Mouse (Mus musculus) midbrain, embryonic 11.5 days (tissue): ENCODE data around the gene Got1. TPM values are rescaled to one million over a fixed set of nuclear protein-coding genes. Genes with fewer than 3 reads are reported as not detected.
"Not testable (repeated sequence)": the region's sequence is repeated elsewhere in the genome, so short reads cannot be mapped to it uniquely, and the experiment has no call there.

Source experiments
- ATAC-seq: fragments of 200-750 bp; cut with Nextera tagmentation; 2 replicates; pipeline ENCODE4 v1.8.0; 2017; ENCODE audit warnings: moderate TSS enrichment, moderate library complexity; ENCODE audit not compliant: low FRiP score
- DNase-seq: peaks from one replicate; pipeline ENCODE4 v3.0.0; 2015; ENCODE audit warnings: low spot score; ENCODE audit errors: missing footprints
- H3K27ac ChIP-seq: fragments of 300-500 bp; sonication (generic); 2 replicates; pipeline ENCODE4 v1.5.1; 2014; ENCODE audit warnings: low read depth, low read length
- H3K27me3 ChIP-seq: fragments of 300-500 bp; sonication (generic); 2 replicates; pipeline ENCODE4 v1.6.1; 2014; ENCODE audit warnings: mild to moderate bottlenecking, low read length, moderate library complexity, mixed read lengths; ENCODE audit not compliant: control insufficient read depth, insufficient read depth
- H3K36me3 ChIP-seq: fragments of 300-500 bp; sonication (generic); 2 replicates; pipeline ENCODE4 v1.6.1; 2014; ENCODE audit warnings: mild to moderate bottlenecking, low read length, moderate library complexity, mixed read lengths; ENCODE audit not compliant: control insufficient read depth, insufficient read depth
- H3K4me1 ChIP-seq: fragments of 300-500 bp; sonication (generic); 2 replicates; pipeline ENCODE4 v1.6.1; 2014; ENCODE audit warnings: low read length; ENCODE audit not compliant: control insufficient read depth, insufficient read depth
- H3K4me2 ChIP-seq: fragments of 300-500 bp; sonication (generic); 2 replicates; pipeline ENCODE4 v1.6.1; 2014; ENCODE audit warnings: mild to moderate bottlenecking, moderate library complexity
- H3K4me3 ChIP-seq: fragments of 300-500 bp; sonication (generic); 2 replicates; pipeline ENCODE4 v1.5.1; 2014; ENCODE audit warnings: low read depth, low read length
- H3K9ac ChIP-seq: fragments of 300-500 bp; sonication (generic); 2 replicates; pipeline ENCODE4 v1.6.1; 2014; ENCODE audit warnings: low read length
- H3K9me3 ChIP-seq: fragments of 300-500 bp; sonication (generic); 2 replicates; pipeline ENCODE4 v1.6.1; 2016; ENCODE audit warnings: low read length; ENCODE audit not compliant: control insufficient read depth
- WGBS: fragments of 180-500 bp; shearing (Covaris S2); extraction: QIAGEN DNeasy Blood & Tissue Kit; methylation state at CpG from one replicate; pipeline ENCODE4 v1.1.7; 2014; 5-methylcytosine and 5-hydroxymethylcytosine counted together
- polyA plus RNA-seq: library from polyadenylated mRNA; unstranded; fragments of >200 nt; fragmentation: Nextera tagmentation; extraction: Ambion mirVana; gene quantifications from 2 replicates; pipeline ENCODE4 v1.2.1, GENCODE M21; 2014

The Got1 gene
- polyA plus RNA-seq, 1 experiment from 2014 or later, result 46.6 TPM

DNA sequence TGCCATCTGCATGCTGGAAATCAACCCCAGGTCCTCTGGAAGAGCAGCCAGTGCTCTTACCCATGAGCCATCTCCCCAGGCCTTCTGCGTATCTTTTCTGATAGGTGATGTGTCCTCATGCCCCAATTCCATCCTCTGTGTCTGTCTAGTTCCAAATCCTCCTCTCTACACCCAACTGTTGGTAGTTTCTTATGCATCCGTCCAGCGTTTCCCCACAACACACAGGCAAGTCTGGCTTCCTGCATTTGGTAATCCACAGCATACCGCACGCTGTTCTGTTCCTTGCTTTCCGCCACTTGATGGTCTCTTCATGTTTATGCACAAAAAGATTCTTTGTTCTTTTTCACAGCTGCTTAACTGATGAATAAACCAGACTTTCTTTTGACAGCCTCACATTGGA is 7.1 kb downstream of the Got1 start:
- DNase-seq (no peak), ATAC-seq (no peak)
- no peak overlapping the region for H3K9ac ChIP-seq
- H3K4me3 ChIP-seq, result no peak overlapping the region
- no peaks in the 10 kb centered on the region for H3K27me3 ChIP-seq
- H3K4me1 ChIP-seq, result peaks cover 7% of the 10 kb centered on the region
- no peaks in the 10 kb centered on the region for H3K9me3 ChIP-seq
- no peak overlapping the region for H3K27ac ChIP-seq
- peaks cover 5% of the 10 kb centered on the region; the same call in 1 of the 2 replicates for H3K36me3 ChIP-seq
- 92% methylated on average over 6 of the region's 6 CpGs for WGBS
- H3K4me2 ChIP-seq, result no peak overlapping the region

GRCm38 (mm10) chr19:43516397-43517035 is 7.9 kb downstream of the Got1 start:
- no peak overlapping the region for H3K4me2 ChIP-seq
- ATAC-seq (no peak), DNase-seq (no peak)
- no peaks in the 10 kb centered on the region for H3K27me3 ChIP-seq
- peaks cover 7% of the 10 kb centered on the region for H3K4me1 ChIP-seq
- no peak overlapping the region for H3K4me3 ChIP-seq
- H3K9me3 ChIP-seq, result no peaks in the 10 kb centered on the region
- peaks cover 5% of the 10 kb centered on the region; the same call in 1 of the 2 replicates for H3K36me3 ChIP-seq
- H3K9ac ChIP-seq, result no peak overlapping the region
- no peak overlapping the region for H3K27ac ChIP-seq
- 90% methylated on average over 14 of the region's 14 CpGs for WGBS

GRCm38 (mm10) chr19:43515668-43516396 is 8.6 kb downstream of the Got1 start:
- Histone ChIP-seq H3K36me3 (peaks cover 5% of the 10 kb centered on the region; the same call in 1 of the 2 replicates), H3K4me1 (peaks cover 2% of the 10 kb centered on the region), H3K9ac (no peak overlapping the region), H3K27me3 (no peaks in the 10 kb centered on the region), H3K27ac (no peak overlapping the region), H3K9me3 (no peaks in the 10 kb centered on the region), H3K4me3 (no peak overlapping the region), H3K4me2 (no peak overlapping the region)
- WGBS, result 94% methylated on average over 23 of the region's 23 CpGs
- ATAC-seq (no peak), DNase-seq (no peak)

GRCm38 (mm10) chr19:43513874-43514273 is 10.5 kb downstream of the Got1 start:
- Histone ChIP-seq H3K9me3 (no peaks in the 10 kb centered on the region; the same call in 1 of the 2 replicates), H3K27ac (no peak overlapping the region), H3K9ac (no peak overlapping the region), H3K27me3 (no peaks in the 10 kb centered on the region), H3K4me3 (no peak overlapping the region), H3K36me3 (peaks cover 5% of the 10 kb centered on the region; the same call in 1 of the 2 replicates), H3K4me1 (no peaks in the 10 kb centered on the region), H3K4me2 (no peak overlapping the region)
- ATAC-seq, result no peak
- 97% methylated on average over 8 of the region's 8 CpGs for WGBS
- no peak for DNase-seq

DNA sequence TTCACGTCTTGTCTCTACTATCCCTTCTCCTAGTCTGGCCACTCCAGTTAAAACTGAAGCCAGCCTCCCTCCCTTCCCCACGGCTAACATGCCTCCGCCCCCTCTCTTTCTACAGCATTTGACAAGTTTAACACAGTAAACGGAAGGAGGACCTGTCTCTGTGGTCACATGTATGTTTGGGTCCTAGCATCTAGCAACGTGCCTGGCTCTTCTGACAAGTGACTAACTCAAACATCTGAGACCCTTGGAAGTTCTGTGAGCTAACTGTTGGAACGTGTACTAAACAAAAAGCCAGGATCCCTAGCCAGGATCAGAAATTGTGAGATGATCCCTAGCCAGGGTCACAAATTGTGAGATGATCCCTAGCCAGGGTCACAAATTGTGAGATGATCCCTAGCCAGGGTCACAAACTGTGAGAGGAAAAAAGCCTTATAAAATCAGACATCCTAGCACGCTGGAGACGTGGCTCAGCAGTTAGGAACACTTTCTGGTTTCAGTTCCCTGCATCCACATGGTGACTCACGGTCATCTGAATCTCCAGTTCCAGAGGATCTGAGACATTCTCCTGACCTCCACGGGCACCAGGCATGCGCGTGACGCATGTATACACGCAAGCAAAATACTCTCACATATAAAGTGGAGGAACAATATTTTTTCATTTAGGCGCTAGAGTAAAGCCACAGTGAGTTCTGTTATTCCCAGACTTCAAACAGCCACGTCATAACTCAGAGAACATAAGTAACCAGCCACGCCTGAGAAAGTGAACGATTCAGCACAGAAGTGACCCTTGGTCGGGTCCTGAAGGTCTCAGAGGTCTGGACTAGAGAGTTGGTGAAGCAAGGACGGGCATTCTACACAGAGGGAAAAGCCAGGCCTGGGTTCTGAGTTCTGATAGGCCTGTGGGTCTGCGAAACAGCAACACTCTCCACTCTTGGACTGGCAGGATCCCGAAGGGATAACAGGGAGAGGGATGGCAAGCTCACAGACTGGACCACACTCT is 12.5 kb downstream of the Got1 start:
- Histone ChIP-seq H3K9ac (no peak overlapping the region), H3K4me1 (no peaks in the 10 kb centered on the region), H3K4me2 (no peak overlapping the region), H3K4me3 (no peak overlapping the region), H3K9me3 (no peaks in the 10 kb centered on the region; the same call in 1 of the 2 replicates), H3K36me3 (peaks cover 8% of the 10 kb centered on the region), H3K27ac (no peak overlapping the region), H3K27me3 (no peaks in the 10 kb centered on the region)
- 87% methylated on average over 22 of the region's 22 CpGs for WGBS
- ATAC-seq, result no peak
- no peak for DNase-seq

DNA sequence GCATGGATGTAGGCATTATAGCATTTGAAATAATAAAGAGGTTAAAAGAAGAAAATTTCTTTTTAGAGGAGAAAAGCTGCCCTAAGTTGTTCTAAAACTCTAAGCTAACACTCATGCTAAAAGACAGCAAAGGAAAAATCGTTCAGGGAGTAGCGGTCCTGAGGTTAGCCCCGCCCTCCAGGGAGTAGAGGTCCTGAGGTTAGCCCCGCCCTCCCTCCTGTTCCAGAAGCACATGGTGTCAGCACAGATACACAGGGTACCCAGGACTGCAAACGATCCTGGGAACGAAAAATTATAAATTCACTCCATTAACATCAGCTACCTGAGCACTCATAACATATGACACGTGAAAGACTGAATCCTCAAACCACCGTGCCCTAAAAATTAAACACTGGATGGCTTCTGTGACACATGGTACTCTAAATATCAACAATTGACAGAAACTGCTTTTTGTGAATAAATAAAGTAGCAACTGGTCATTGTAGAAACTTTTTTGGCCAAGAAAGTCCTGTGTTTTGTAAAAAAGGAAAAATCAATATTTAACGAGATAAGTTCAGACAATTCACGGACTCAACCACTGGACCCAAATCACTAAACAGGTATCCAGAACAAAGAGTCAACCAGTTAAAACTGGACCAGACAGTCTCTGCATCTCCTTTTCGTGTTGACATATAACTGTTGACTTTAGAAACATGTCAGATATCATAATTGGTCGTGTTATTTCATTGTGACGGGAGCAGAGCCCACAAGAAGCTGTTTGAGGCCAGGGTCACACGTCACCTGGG is 13.8 kb downstream of the Got1 start:
- Histone ChIP-seq H3K4me3 (no peak overlapping the region), H3K9me3 (no peaks in the 10 kb centered on the region; the same call in 1 of the 2 replicates), H3K27me3 (no peaks in the 10 kb centered on the region), H3K4me1 (no peaks in the 10 kb centered on the region), H3K4me2 (no peak overlapping the region), H3K9ac (no peak overlapping the region), H3K36me3 (peaks cover 8% of the 10 kb centered on the region), H3K27ac (no peak overlapping the region)
- DNase-seq, result no peak
- 92% methylated on average over 14 of the region's 14 CpGs for WGBS
- no peak for ATAC-seq

- no peak for ATAC-seq
- 92% methylated on average over 12 of the region's 12 CpGs for WGBS
- H3K9ac ChIP-seq, result no peak overlapping the region
Observed at GRCm38 (mm10) chr19:43505441-43505840, 19.0 kb downstream of the Got1 start.

DNA sequence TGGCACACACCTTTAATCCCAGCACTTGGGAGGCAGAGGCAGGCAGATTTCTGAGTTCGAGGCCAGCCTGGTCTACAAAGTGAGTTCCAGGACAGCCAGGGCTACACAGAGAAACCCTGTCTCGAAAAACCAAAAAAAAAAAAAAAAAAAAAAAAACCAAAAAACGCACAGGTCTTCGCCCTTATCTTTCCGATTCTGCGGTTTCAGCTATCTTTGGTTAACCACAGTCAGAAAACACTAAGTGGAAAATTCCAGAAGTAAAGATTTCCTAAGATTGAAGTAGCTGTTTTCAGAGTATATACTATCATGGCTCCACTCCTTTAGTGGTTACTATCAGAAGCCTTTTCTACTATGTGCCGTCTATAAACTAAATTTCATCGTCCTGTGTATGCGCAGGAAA is 20.8 kb downstream of the Got1 start:
- H3K4me2 ChIP-seq, H3K9ac ChIP-seq, DNase-seq, H3K27me3 ChIP-seq, H3K27ac ChIP-seq, H3K36me3 ChIP-seq, H3K9me3 ChIP-seq, H3K4me1 ChIP-seq, H3K4me3 ChIP-seq, ATAC-seq: not testable (repeated sequence)
- WGBS, result 93% methylated on average over 7 of the region's 9 CpGs

More at GRCm38 (mm10) chr19:43505441-43505840, 19.0 kb downstream of the Got1 start:
- no peak for DNase-seq
- H3K9me3 ChIP-seq, result no peaks in the 10 kb centered on the region; the same call in 1 of the 2 replicates
- no peak overlapping the region for H3K4me2 ChIP-seq
- H3K36me3 ChIP-seq, result peaks cover 3% of the 10 kb centered on the region
- no peak overlapping the region for H3K27ac ChIP-seq
- no peaks in the 10 kb centered on the region for H3K4me1 ChIP-seq
- no peaks in the 10 kb centered on the region for H3K27me3 ChIP-seq
- H3K4me3 ChIP-seq, result no peak overlapping the region
